9 mouse cellular contexts compared by ENCODE assay signal in genomic region chr5:21528068-21528842, GRCm38 (mm10). TPM values are rescaled to one million over a fixed set of nuclear protein-coding genes. Genes with fewer than 3 reads are reported as not detected.
DNase-seq lines count a peak whose midpoint lies in the region; ATAC-seq and TF ChIP-seq lines count a peak whose summit lies in the region.
"Had no signal": no experiment of that assay in that cellular context is flagged by ENCODE, and none has a peak within 500 bp of the region (broad histone marks: within the 10 kb centered on the region; RNA-seq: fewer than 3 reads in every experiment).

No protein-coding gene starts in this region.

- H3K27me3 ChIP-seq in heart, embryonic 14.5 days (ENCODE audit: control insufficient read depth, insufficient read depth, low read length) = no peaks in the 10 kb centered on the region
- H3K27me3 ChIP-seq in lung, postnatal 0 days (replicated peaks; ENCODE audit: insufficient read depth, low read length) = no peaks in the 10 kb centered on the region
- H3K27me3 ChIP-seq in forebrain, embryonic 16.5 days (replicated peaks; ENCODE audit: control insufficient read depth, insufficient read depth, low read length) = no peaks in the 10 kb centered on the region

- no peaks in the 10 kb centered on the region for H3K36me3 ChIP-seq in heart, embryonic 14.5 days (ENCODE audit: control insufficient read depth, insufficient read depth, low read length)
- H3K36me3 ChIP-seq in lung, postnatal 0 days (ENCODE audit: insufficient read depth, low read length) = no peaks in the 10 kb centered on the region
- H3K36me3 ChIP-seq in forebrain, embryonic 16.5 days (ENCODE audit: control insufficient read depth, insufficient read depth) = no peaks in the 10 kb centered on the region

- no peak for TF ChIP-seq EP300 in lung, postnatal 0 days (IDR thresholded peaks at IDR 0.05)

- peak; percentile 28 for DNase-seq in gastrocnemius, adult 2 months
- DNase-seq in gastrocnemius, postnatal 36 days = no peak
- DNase-seq in 416B (ENCODE audit: low read depth) = peak; percentile 93
- DNase-seq in lung, postnatal 0 days (ENCODE audit: low spot score) = peak; percentile 86
- no peak for DNase-seq in yolk sac, embryonic 10.5 days (ENCODE audit: low spot score)
- no peak for DNase-seq in left cerebral cortex, adult 2 months (ENCODE audit: extremely low spot score in 1 of 2, low spot score in 2 of 2)

- H3K4me2 ChIP-seq in heart, embryonic 14.5 days (ENCODE audit: low read length) = no peak overlapping the region
- no peak overlapping the region for H3K4me2 ChIP-seq in lung, postnatal 0 days (replicated peaks; ENCODE audit: low read depth, low read length)
- no peak overlapping the region for H3K4me2 ChIP-seq in forebrain, embryonic 16.5 days (ENCODE audit: low read length)

- peak; percentile 61; the same call in 1 of the 2 replicates for ATAC-seq in heart, embryonic 14.5 days (ENCODE audit: insufficient number of reproducible peaks, insufficient read depth, low FRiP score, low read depth)
- ATAC-seq in lung, postnatal 0 days = peak; percentile 91
- ATAC-seq in forebrain, embryonic 16.5 days = no peak

- 66% methylated on average over 15 of the region's 15 CpGs for WGBS in heart, embryonic 14.5 days
- WGBS in lung, postnatal 0 days = 63% methylated on average over 15 of the region's 15 CpGs
- 92% methylated on average over 15 of the region's 15 CpGs for WGBS in forebrain, embryonic 16.5 days

- H3K4me3 ChIP-seq in gastrocnemius, adult 2 months = no peak overlapping the region
- H3K4me3 ChIP-seq in heart, embryonic 14.5 days (ENCODE audit: control insufficient read depth in 1 of 2, insufficient read depth in 1 of 2, low read depth in 1 of 2, low read length in 2 of 2) = no peak overlapping the region
- no peak overlapping the region for H3K4me3 ChIP-seq in lung, postnatal 0 days (ENCODE audit: low read depth, low read length)
- no peak overlapping the region for H3K4me3 ChIP-seq in forebrain, embryonic 16.5 days (replicated peaks; ENCODE audit: low read length)
- no peak overlapping the region for H3K4me3 ChIP-seq in left cerebral cortex, adult 2 months
- H3K4me3 ChIP-seq: erythroblast, embryonic 14.5 days had no signal

- no peak overlapping the region for H3K9ac ChIP-seq in heart, embryonic 14.5 days (ENCODE audit: low read length)
- no peak overlapping the region for H3K9ac ChIP-seq in lung, postnatal 0 days (replicated peaks; ENCODE audit: low read depth)
- no peak overlapping the region for H3K9ac ChIP-seq in forebrain, embryonic 16.5 days (replicated peaks; ENCODE audit: low read depth, low read length)

- no peak for TF ChIP-seq CTCF in gastrocnemius, adult 2 months (IDR thresholded peaks at IDR 0.05)
- TF ChIP-seq CTCF in lung, postnatal 0 days (IDR thresholded peaks at IDR 0.05) = no peak
- no peak for TF ChIP-seq CTCF in left cerebral cortex, adult 2 months (IDR thresholded peaks at IDR 0.05)

- peak overlapping the region; percentile 55 for H3K27ac ChIP-seq in gastrocnemius, adult 2 months
- H3K27ac ChIP-seq in heart, embryonic 14.5 days (replicated peaks in 1 of 2; ENCODE audit: control insufficient read depth in 1 of 2, insufficient read depth in 1 of 2, low read depth in 2 of 2, low read length in 2 of 2) = peak overlapping the region in 1 of 2 experiments; percentile 4; a peak in 2 of 4 replicates
- H3K27ac ChIP-seq in lung, postnatal 0 days (ENCODE audit: low read length) = peak overlapping the region; percentile 81
- H3K27ac ChIP-seq in forebrain, embryonic 16.5 days (ENCODE audit: low read length) = no peak overlapping the region
- no peak overlapping the region for H3K27ac ChIP-seq in left cerebral cortex, adult 2 months

- intact Hi-C loops in gastrocnemius, adult 2 months (cut with DNase I) = no loop called here
- intact Hi-C loops in gastrocnemius, postnatal 36 days (cut with DNase I) = no loop called here
- intact Hi-C loops in left cerebral cortex, adult 2 months (cut with DNase I) = no loop called here

- 0 out of 2 replicates have a peak, but pooled peaks cover 7% of the 10 kb centered on the region for H3K9me3 ChIP-seq in heart, embryonic 14.5 days (ENCODE audit: control insufficient read depth, low read length)
- no peaks in the 10 kb centered on the region for H3K9me3 ChIP-seq in lung, postnatal 0 days (ENCODE audit: low read length)
- H3K9me3 ChIP-seq in forebrain, embryonic 16.5 days (ENCODE audit: control insufficient read depth, low read length) = peaks cover 2% of the 10 kb centered on the region; the same call in 1 of the 2 replicates

- H3K4me1 ChIP-seq in heart, embryonic 14.5 days (ENCODE audit: control insufficient read depth in 2 of 2, insufficient read depth in 2 of 2, low read length in 2 of 2) = peaks cover 3 to 4% of the 10 kb centered on the region in 2 experiments; a peak in 2 of 4 replicates
- H3K4me1 ChIP-seq in lung, postnatal 0 days (ENCODE audit: insufficient read depth, low read depth, low read length) = peaks cover 7% of the 10 kb centered on the region; the same call in 1 of the 2 replicates
- no peaks in the 10 kb centered on the region for H3K4me1 ChIP-seq in forebrain, embryonic 16.5 days (replicated peaks; ENCODE audit: control insufficient read depth, insufficient read depth, low read length)

RNA-seq across cellular contexts. Expression of gene Lrrc17, which starts 15.1 kb away (rescaled TPM):
- total RNA-seq in gastrocnemius, adult 2 months (2021) = 1 to 10 TPM; 1.0 to 1.8 TPM
- 1 to 10 TPM; 2.1 to 2.5 TPM for total RNA-seq in gastrocnemius, postnatal 36 days (2021)
- polyA plus RNA-seq in heart, embryonic 14.5 days (2014; fragmentation: Nextera tagmentation; extraction: Ambion mirVana) = 16.7 and 17.9 TPM in 2 replicates
- 33.5 and 35.7 TPM in 2 replicates for polyA plus RNA-seq in lung, postnatal 0 days (2015; fragmentation: Nextera tagmentation; extraction: Ambion mirVana)
- polyA plus RNA-seq in forebrain, embryonic 16.5 days (2015; fragmentation: Nextera tagmentation; extraction: Ambion mirVana) = 3.3 and 5.0 TPM in 2 replicates
- under 1 TPM; 0.25 to 0.37 TPM for total RNA-seq in left cerebral cortex, adult 2 months (2021)
- polyA plus RNA-seq: erythroblast, embryonic 14.5 days had no signal

Comparison
In these comparisons a context has a peak if more than half of its experiments do, and no peak if none do; other contexts are left out.
1. DNase-seq: peak in gastrocnemius, adult 2 months (single experiment), 416B (single experiment) and lung, postnatal 0 days (single experiment); none in gastrocnemius, postnatal 36 days (0 of 2), yolk sac, embryonic 10.5 days (single experiment) and left cerebral cortex, adult 2 months (0 of 2).
2. H3K27ac ChIP-seq: peak in gastrocnemius, adult 2 months (single experiment) and lung, postnatal 0 days (single experiment); none in forebrain, embryonic 16.5 days (single experiment) and left cerebral cortex, adult 2 months (single experiment).